Mouse (Mus musculus) effector memory CD4-positive, alpha-beta T cell, adult 5 months (primary cell): ENCODE measurements around the gene Krtap9-3. TPM values are rescaled to one million over a fixed set of nuclear protein-coding genes. Genes with fewer than 3 reads are reported as not detected.

Experiments
- polyA plus RNA-seq: library from polyadenylated mRNA; unstranded; fragments of 100-300 nt; shearing (Covaris generic); gene quantifications from one replicate; pipeline ENCODE4 v1.2.1, GENCODE M21; 2017

Gene Krtap9-3
- polyA plus RNA-seq = not detected

GRCm38 (mm10) chr11:99597742-99598141 lies at the start of gene Krtap9-3:
TSS of gene Krtap9-3 (minus strand) at chr11:99598105.

GRCm38 (mm10) chr11:99643635-99644139 lies 45.8 kb upstream of the Krtap9-3 start, which contains the start of gene Krtap4-7:
TSS of gene Krtap4-7 (minus strand) at chr11:99644089.

GRCm38 (mm10) chr11:99634653-99635134 lies 36.8 kb upstream of the Krtap9-3 start, which contains the start of gene Krtap4-2:
TSS of gene Krtap4-2 (minus strand) at chr11:99635084.

GRCm38 (mm10) chr11:99628138-99628537 lies 30.2 kb upstream of the Krtap9-3 start, which contains the start of gene Krtap4-1:
TSS of gene Krtap4-1 (minus strand) at chr11:99628238.

GRCm38 (mm10) chr11:99620335-99620734 lies 22.4 kb upstream of the Krtap9-3 start, which contains the start of gene Gm11562:
TSS of gene Gm11562 (minus strand) at chr11:99620435.

GRCm38 (mm10) chr11:99614796-99615363 lies 17.0 kb upstream of the Krtap9-3 start, which contains the start of gene Krtap2-4:
TSS of gene Krtap2-4 (minus strand) at chr11:99614846.

GRCm38 (mm10) chr11:99610089-99610488 lies 12.2 kb upstream of the Krtap9-3 start, which contains the start of gene Gm11937:
TSS of gene Gm11937 (minus strand) at chr11:99610189.

GRCm38 (mm10) chr11:99603208-99603607 lies 5.3 kb upstream of the Krtap9-3 start, which contains the start of gene Gm11938:
TSS of gene Gm11938 (minus strand) at chr11:99603308.

GRCm38 (mm10) chr11:99590981-99591380 lies 6.9 kb downstream of the Krtap9-3 start, which contains the start of gene Krtap1-3:
TSS of gene Krtap1-3 (minus strand) at chr11:99591339.

GRCm38 (mm10) chr11:99583245-99583704 lies 14.6 kb downstream of the Krtap9-3 start, which contains the start of gene Krtap1-4:
TSS of gene Krtap1-4 (minus strand) at chr11:99583654.

GRCm38 (mm10) chr11:99580636-99581035 lies 17.3 kb downstream of the Krtap9-3 start, which contains the start of gene Krtap1-5:
TSS of gene Krtap1-5 (minus strand) at chr11:99581016.

GRCm38 (mm10) chr11:99566530-99566929 lies 31.4 kb downstream of the Krtap9-3 start, which contains the start of gene Krtap3-1:
TSS of gene Krtap3-1 (minus strand) at chr11:99566630.

GRCm38 (mm10) chr11:99559366-99559765 lies 38.5 kb downstream of the Krtap9-3 start, which contains the start of gene Gm11939:
TSS of gene Gm11939 (minus strand) at chr11:99559466.

GRCm38 (mm10) chr11:99556753-99557152 lies 41.2 kb downstream of the Krtap9-3 start, which contains the start of gene Krtap3-2:
TSS of gene Krtap3-2 (minus strand) at chr11:99556853.

GRCm38 (mm10) chr11:99550765-99551164 lies 47.1 kb downstream of the Krtap9-3 start, which contains the start of gene Krtap3-3:
TSS of gene Krtap3-3 (minus strand) at chr11:99550865.

Other genes starting within 250 kb of the Krtap9-3 start
- gene Krt27, start 247.0 kb downstream of the Krtap9-3 start, polyA plus RNA-seq = not detected
- gene Krt28, start 223.2 kb downstream of the Krtap9-3 start, polyA plus RNA-seq = not detected
- gene Krt10, start 208.7 kb downstream of the Krtap9-3 start, polyA plus RNA-seq = 8.1 TPM
- gene Krt12, start 175.8 kb downstream of the Krtap9-3 start, polyA plus RNA-seq = 0.26 TPM
- not detected for gene Krt20, start 160.0 kb downstream of the Krtap9-3 start, polyA plus RNA-seq
- not detected for gene Krt23, start 105.0 kb downstream of the Krtap9-3 start, polyA plus RNA-seq
- gene Krt39, start 76.8 kb downstream of the Krtap9-3 start, polyA plus RNA-seq = not detected
- gene Krt40, start 54.9 kb downstream of the Krtap9-3 start, polyA plus RNA-seq = not detected
- gene Krtap3-3, start 47.2 kb downstream of the Krtap9-3 start, polyA plus RNA-seq = not detected
- gene Krtap3-2, start 41.3 kb downstream of the Krtap9-3 start, polyA plus RNA-seq = not detected
- not detected for gene Gm11939, start 38.6 kb downstream of the Krtap9-3 start, polyA plus RNA-seq
- gene Krtap3-1, start 31.5 kb downstream of the Krtap9-3 start, polyA plus RNA-seq = not detected
- not detected for gene Krtap1-5, start 17.1 kb downstream of the Krtap9-3 start, polyA plus RNA-seq
- not detected for gene Krtap1-4, start 14.5 kb downstream of the Krtap9-3 start, polyA plus RNA-seq
- gene Krtap1-3, start 6.8 kb downstream of the Krtap9-3 start, polyA plus RNA-seq = not detected
- gene Gm11938, start 5.2 kb upstream of the Krtap9-3 start, polyA plus RNA-seq = not detected
- not detected for gene Gm11937, start 12.1 kb upstream of the Krtap9-3 start, polyA plus RNA-seq
- gene Krtap2-4, start 16.7 kb upstream of the Krtap9-3 start, polyA plus RNA-seq = not detected
- gene Gm11562, start 22.3 kb upstream of the Krtap9-3 start, polyA plus RNA-seq = not detected
- not detected for gene Krtap4-1, start 30.1 kb upstream of the Krtap9-3 start, polyA plus RNA-seq
- not detected for gene Krtap4-2, start 37.0 kb upstream of the Krtap9-3 start, polyA plus RNA-seq
- not detected for gene Krtap4-7, start 46.0 kb upstream of the Krtap9-3 start, polyA plus RNA-seq
- not detected for gene Gm11555, start 52.1 kb upstream of the Krtap9-3 start, polyA plus RNA-seq
- not detected for gene Gm11563, start 60.9 kb upstream of the Krtap9-3 start, polyA plus RNA-seq
- not detected for gene Krtap4-6, start 67.9 kb upstream of the Krtap9-3 start, polyA plus RNA-seq
- not detected for gene Gm14190, start 92.6 kb upstream of the Krtap9-3 start, polyA plus RNA-seq
- not detected for gene Gm14180, start 136.2 kb upstream of the Krtap9-3 start, polyA plus RNA-seq
- gene Gm11595, start 174.8 kb upstream of the Krtap9-3 start, polyA plus RNA-seq = not detected
- gene Krtap4-8, start 182.6 kb upstream of the Krtap9-3 start, polyA plus RNA-seq = not detected
- gene Krtap4-9, start 187.1 kb upstream of the Krtap9-3 start, polyA plus RNA-seq = not detected
- not detected for gene Gm11596, start 195.4 kb upstream of the Krtap9-3 start, polyA plus RNA-seq
- not detected for gene Gm11569, start 200.8 kb upstream of the Krtap9-3 start, polyA plus RNA-seq
- not detected for gene Gm11554, start 206.3 kb upstream of the Krtap9-3 start, polyA plus RNA-seq
- not detected for gene Krtap4-13, start 211.8 kb upstream of the Krtap9-3 start, polyA plus RNA-seq
- not detected for gene Gm11564, start 217.6 kb upstream of the Krtap9-3 start, polyA plus RNA-seq
- gene 2300003K06Rik, start 240.0 kb upstream of the Krtap9-3 start, polyA plus RNA-seq = not detected